Mouse (Mus musculus): ENCODE data around the gene Dysf.

The Dysf gene

DNA sequence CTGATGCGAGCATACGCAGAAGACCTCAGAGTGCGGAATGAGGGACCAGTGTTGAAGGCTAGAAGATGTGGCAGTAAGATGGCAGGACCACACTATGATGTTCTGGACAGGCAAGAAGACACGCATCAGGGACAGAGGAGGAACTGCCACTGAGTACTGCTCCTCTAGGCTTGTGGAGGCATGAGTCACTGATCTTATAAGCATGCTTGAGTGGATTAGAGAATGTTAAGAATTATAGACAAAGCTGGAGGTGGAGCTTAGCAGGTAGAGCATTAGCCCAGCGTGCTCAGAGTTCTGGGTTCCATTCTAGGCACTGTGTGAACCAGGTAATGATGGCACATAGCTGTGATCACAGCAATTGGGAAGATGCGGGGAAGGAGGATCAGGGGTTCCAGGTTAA lies 165.2 kb downstream of the Dysf start:
- no peak for DNase-seq

- DNase-seq = no peak
Observed at GRCm38 (mm10) chr6:84178776-84179405, 170.5 kb downstream of the Dysf start.

- DNase-seq = peak; percentile 98
Observed at GRCm38 (mm10) chr6:84181452-84181851, 173.1 kb downstream of the Dysf start.

DNA sequence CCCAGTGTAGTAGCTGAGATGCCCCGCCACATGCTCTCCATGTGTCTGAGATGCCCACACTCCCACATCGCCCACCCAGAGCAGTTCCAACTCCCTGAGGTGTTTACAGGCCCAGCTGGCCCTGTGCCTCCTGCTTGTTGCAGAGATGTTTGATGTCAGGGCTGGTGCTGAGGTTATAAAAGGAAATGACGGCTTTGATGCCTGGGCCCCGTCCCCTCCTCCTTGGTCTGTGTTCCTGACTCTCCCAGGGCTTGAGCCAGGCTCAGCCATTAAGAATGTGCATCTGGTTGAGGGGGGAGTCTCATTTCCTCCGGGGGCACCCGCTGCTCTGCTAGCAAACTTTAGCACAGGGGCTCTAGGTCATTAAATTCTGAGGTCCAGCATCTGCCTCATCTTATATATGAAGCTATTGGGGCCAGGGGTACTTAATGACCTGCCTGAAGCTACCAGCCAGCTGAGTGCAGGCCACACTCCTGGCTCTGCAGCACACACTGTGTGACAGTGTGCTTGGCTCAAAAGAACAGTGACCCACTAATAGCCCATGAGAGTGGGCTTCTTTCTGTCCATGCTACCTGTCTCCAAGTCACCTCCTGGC lies 183.4 kb downstream of the Dysf start:
- DNase-seq = no peak

- no peak for DNase-seq
Observed at GRCm38 (mm10) chr6:84196511-84196910, 188.1 kb downstream of the Dysf start.

DNA sequence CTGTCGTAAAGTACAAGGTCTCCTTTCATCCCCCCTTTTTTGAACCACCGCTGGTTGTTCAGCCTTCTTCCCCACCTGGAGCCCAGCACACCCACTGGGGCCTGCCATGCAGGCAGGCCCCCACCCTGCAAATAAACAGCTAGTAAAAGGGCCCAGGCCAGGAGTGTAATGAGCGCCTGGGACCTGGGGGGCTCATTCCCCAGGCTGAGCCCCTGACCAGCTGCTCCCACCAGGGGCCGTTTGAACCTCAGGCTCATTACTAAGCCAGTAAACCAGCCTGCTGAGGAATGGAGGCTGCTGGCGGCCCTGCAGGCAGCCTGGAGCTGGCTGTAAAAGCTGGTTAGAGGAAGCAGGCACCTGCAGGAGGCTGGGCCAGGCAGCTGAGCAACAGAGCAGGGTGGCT lies 189.4 kb downstream of the Dysf start:
- DNase-seq = no peak

DNA sequence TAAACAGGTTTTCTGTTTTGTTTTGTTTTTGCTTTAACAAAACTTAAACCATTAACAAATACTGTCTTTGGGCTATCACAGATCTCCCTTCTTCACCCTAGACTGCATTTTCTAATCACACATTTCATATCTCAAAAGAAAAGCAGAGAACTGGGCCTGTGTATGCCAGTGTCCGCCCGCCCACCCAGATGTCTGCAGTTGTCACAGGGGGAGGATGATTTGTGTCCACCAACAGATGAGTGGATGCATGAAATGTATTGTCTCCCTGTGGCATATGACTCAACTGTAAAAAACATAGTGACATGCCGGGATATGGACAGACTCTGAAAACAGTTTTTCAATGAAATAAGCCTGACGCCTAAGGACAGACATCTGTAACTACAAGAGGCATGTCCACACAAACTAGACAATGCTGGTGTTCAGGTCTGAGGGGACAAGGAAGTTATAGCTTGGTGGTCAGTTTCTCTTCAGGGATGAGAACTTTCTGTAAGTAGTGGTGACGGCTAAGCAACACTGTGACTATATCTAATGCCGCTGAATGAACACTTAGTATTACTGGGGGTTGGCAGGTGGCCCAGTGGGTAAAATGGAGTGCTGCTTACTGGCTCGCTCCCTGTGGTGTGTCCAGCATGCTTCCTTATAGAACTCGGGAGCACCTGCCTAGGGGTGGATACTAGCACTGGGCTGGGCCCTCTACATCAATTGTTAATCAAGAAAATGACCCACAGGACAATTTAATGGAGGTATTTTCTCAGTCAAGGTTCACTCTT lies 193.5 kb downstream of the Dysf start:
- DNase-seq = no peak

GRCm38 (mm10) chr6:84205611-84206010 lies 197.2 kb downstream of the Dysf start:
- no peak for DNase-seq

- DNase-seq = no peak
Observed at GRCm38 (mm10) chr6:84208589-84208988, 200.2 kb downstream of the Dysf start.

GRCm38 (mm10) chr6:84209736-84210434 lies 201.5 kb downstream of the Dysf start:
- peak; percentile 98 for DNase-seq

DNA sequence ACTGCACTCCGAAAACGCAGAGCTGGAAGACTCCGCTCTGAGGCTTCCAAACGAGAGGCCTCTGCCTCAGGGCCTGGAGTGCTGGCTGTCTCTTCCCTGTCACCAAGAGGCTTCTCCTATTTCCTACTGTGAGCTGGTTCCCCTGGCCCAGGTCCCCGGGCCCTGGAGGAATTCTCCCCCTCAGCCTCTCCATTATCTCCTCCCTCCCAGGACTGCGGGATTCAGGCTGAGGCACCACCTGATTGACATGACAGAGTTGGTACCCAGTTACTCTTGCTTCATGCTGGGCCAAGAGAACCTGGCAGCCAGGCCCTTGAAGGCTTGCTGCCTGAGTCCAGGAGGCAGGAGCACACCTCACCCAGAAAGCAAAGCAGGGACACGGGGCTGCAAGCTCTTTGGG lies 203.1 kb downstream of the Dysf start:
- no peak for DNase-seq

DNA sequence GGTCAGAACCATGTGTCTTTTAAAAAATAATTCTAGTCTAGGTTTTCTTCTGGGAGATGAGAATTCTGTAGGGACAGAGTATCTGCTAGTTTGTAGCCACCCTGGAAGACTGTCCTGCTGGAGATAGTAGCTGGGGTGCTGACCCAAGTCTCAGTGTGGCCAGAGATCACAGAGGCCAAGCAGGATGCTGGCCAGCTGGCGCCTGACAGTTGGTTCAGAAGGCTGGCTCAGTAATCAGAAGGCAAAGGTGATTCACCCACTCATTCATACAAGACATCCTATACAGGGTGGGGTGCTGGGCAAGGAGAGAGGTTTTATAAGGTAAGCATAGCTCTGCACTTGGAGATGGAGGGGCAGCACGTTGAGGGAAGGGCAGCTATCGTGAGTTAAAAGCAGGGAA lies 204.7 kb downstream of the Dysf start:
- DNase-seq = peak; percentile 92

- no peak for DNase-seq
Observed at GRCm38 (mm10) chr6:84217216-84217933, 209.0 kb downstream of the Dysf start.

DNA sequence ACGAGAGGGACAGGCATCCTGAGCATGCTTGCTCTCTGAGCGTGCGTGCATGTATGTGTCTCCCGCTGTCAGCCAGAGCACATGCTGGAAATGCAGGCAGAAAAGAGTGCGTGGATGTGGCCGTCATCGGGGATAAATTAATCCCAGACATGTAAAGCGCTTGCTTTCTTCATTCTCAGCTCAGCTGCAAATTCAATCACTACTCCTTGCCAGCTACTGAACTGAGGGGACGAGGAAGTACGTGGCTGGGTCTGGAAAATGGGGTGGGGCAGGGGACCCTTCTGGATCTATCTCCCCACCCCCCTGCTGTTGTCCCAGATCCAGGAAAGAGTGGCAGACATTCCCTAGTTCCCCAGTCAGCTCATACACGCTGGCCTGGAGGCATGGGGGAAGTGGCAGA lies 210.7 kb downstream of the Dysf start:
- no peak for DNase-seq

DNA sequence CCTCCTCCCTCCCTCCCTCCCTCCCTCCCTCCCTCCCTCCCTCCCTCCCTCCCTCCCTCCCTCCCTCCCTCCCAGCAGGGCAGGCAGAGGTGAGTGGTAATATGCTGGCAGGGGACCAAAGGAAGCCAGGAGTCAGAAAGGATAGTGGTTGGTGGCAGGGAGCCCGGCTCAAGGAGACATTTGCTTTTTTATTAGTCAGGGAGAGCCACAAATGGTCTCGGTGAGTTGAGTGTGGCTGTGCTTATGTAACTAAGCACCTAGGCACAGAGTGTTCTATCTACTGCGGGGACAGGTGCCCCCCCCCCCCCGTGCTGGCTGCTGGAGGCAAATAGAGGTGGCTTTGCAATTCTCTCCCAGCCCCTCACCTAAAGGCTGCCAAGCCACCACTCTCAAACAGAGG lies 216.5 kb downstream of the Dysf start:
- DNase-seq = peak; percentile 97

DNA sequence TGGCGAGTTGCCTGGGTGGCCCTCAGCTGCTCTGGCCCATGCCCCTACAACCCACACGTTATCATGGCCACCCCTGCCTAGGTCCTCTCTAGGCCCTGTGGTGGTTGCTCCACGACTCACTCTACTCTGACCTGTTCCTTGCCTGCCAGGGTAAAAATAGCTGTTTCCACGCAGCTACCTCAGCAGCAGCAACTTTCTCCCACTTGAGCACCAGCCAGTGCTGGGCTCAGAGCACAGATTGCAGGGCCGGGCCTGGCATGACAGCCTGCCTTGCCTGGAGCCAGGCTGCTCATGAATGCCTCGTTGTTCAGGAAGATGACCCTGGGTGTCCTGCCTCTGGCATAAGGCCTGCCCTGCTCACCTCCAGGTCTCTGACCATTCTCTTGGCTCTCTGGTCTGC lies 217.2 kb downstream of the Dysf start:
- peak; percentile 99 for DNase-seq

DNA sequence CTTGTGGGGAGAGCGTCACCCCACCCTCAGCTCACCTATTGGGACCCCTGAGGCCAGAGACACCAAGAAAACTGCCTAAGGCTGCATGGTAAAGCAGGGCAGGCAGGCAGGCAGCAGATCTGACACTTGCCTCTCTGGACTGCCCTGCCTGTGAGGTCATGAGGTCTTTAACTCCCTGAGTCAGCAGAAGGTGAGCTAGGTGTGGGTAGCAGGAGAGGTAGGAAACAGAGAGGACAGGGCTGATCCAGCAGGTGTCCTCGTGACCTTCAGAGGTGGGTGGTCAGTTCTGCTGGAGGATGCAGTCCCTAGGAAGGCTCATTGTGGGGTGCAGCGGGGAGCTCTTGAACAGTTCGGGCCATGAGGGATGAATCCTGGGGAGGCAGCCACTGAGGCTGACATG lies 219.8 kb downstream of the Dysf start:
- DNase-seq = peak; percentile 87

- DNase-seq = peak; percentile 83
Observed at GRCm38 (mm10) chr6:84228786-84229185, 220.4 kb downstream of the Dysf start.

- DNase-seq = peak; percentile 82
Observed at GRCm38 (mm10) chr6:84229739-84230138, 221.3 kb downstream of the Dysf start.

DNA sequence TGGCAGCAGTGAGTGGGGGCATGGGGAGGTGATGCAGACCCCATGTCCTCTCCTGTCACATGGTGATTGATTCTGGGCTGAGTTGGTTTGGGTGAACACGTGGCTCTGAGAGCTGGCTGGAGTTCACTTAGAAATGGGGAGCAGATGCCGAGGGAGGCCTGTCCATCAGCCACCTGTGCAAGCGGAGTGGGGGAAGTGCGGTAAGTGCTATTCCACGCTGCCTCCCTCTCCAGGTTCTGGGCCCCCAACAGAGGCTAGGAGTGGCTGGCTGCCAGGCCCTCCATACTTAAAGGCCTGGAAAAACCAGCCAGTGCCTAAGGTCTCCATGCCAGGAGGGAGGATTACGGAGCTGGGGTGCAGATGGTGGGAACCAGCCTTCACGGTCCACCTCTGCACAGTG lies 222.7 kb downstream of the Dysf start:
- DNase-seq = peak; percentile 89

DNA sequence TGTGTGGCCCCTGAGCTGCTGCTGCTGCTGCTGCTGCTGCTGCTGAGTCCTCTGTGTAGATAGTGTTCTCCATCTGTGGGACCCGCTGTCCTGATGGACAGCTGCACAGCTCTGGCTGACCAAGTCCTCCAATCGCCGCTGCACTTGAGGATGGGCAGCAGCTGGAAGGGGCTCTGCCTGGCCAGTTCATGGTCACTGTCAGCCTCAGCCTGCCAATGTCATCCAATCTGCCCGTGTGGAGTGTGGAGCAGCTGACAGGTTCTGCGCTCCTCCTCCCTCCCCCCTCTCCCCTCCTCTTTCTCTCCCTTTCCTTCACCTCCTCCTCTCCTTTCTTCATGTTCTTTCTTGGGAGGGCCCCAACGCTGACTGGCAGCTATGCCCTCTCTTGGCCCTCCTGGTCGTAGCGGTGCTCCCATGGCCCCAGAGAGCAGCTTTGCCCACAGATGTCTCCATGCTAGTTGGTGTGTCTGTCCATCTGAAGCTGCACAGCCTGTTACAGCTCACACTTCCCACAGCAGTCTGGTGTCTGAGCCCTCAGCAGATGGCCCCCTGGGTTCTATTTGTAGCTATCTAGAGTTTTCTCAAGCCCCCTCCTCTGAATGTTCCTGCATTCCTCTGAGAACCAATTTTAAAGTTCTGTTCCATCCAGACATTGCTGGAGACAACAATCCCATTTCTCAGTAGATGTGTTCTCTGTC lies 223.8 kb downstream of the Dysf start:
- DNase-seq = peak; percentile 93

DNA sequence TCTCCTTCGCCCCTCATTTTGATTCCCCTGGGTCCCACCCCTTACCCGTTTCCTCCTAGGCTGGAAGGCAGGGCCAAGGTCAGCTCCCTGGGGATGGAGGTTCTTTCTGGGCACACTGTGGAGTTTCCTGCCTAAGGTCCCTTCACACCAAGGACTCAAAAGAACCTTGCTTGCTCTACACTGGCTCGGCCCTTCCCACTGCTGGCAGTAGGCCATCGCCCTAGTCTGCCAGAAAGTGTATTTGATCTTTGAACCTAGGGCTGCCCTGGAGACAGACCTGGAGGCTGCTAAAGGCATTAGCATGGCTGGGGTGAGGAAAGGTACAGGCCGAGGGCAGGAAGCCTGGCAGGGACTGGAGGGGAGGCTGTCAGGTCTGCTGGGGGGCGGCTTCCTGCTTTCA lies 225.4 kb downstream of the Dysf start:
- DNase-seq = peak; percentile 93
